Mouse (Mus musculus) limb, embryonic 15.5 days (tissue): ENCODE results near the gene Zfp383. TPM values are rescaled to one million over a fixed set of nuclear protein-coding genes. Genes with fewer than 3 reads are reported as not detected.

ENCODE experiments used
- microRNA-seq: library from miRNA; unstranded; fragments of <30 nt; microRNA quantifications from one replicate; pipeline ENCODE4, GENCODE M21; 2016
- polyA plus RNA-seq: library from polyadenylated mRNA; unstranded; fragments of >200 nt; fragmentation: Nextera tagmentation; extraction: Ambion mirVana; gene quantifications from 2 replicates; pipeline ENCODE4 v1.2.1, GENCODE M21; 2015

Zfp383 gene
- polyA plus RNA-seq, 1 experiment from 2014 or later, result 7.0 TPM

Small RNA genes lying within 50 kb of the gene (microRNA-seq; reads per million reads assigned to microRNA genes)
- not detected for gene Mir7668

Other genes starting within 250 kb of the Zfp383 start
- gene Catsperg2, start 181.2 kb upstream of the Zfp383 start, polyA plus RNA-seq, result not detected in 2 replicates
- 14.0 and 15.4 TPM in 2 replicates for gene Zfp84, start 139.7 kb upstream of the Zfp383 start, polyA plus RNA-seq
- 8.9 and 9.1 TPM in 2 replicates for gene Zfp30, start 124.2 kb upstream of the Zfp383 start, polyA plus RNA-seq
- gene Zfp790, start 92.1 kb upstream of the Zfp383 start, polyA plus RNA-seq, result 14.2 and 14.3 TPM in 2 replicates
- 4.8 and 5.6 TPM in 2 replicates for gene Zfp940, start 54.6 kb upstream of the Zfp383 start, polyA plus RNA-seq
- 6.7 and 7.6 TPM in 2 replicates for gene Zfp420, start 48.2 kb upstream of the Zfp383 start, polyA plus RNA-seq
- 12.4 and 12.7 TPM in 2 replicates for gene Zfp27, start 1.7 kb upstream of the Zfp383 start, polyA plus RNA-seq
- gene Zfp74, start 45.9 kb downstream of the Zfp383 start, polyA plus RNA-seq, result 11.5 and 11.6 TPM in 2 replicates
- 17.9 and 27.5 TPM in 2 replicates for gene Zfp568, start 75.7 kb downstream of the Zfp383 start, polyA plus RNA-seq
- gene Zfp14, start 143.2 kb downstream of the Zfp383 start, polyA plus RNA-seq, result 5.7 and 6.1 TPM in 2 replicates
- 8.2 and 8.3 TPM in 2 replicates for gene Zfp82, start 164.7 kb downstream of the Zfp383 start, polyA plus RNA-seq
- 1.1 and 2.3 TPM in 2 replicates for gene Gm26920, start 182.2 kb downstream of the Zfp383 start, polyA plus RNA-seq
- gene Zfp566, start 182.3 kb downstream of the Zfp383 start, polyA plus RNA-seq, result 9.5 and 12.7 TPM in 2 replicates
- 132 and 137 TPM in 2 replicates for gene Zfp260, start 186.6 kb downstream of the Zfp383 start, polyA plus RNA-seq
- gene Zfp382, start 213.7 kb downstream of the Zfp383 start, polyA plus RNA-seq, result 13.2 and 13.8 TPM in 2 replicates